Mouse (Mus musculus) lung, embryonic 14.5 days (tissue): ENCODE data around the gene Mcam. TPM values are rescaled to one million over a fixed set of nuclear protein-coding genes. Genes with fewer than 3 reads are reported as not detected.

Source experiments
- ATAC-seq: fragments of 200-750 bp; cut with Nextera tagmentation; 2 replicates; pipeline ENCODE4 v1.8.0; 2017; ENCODE audit warnings: mild to moderate bottlenecking, moderate TSS enrichment, moderate library complexity; ENCODE audit not compliant: insufficient read depth
- DNase-seq: peaks from one replicate; pipeline ENCODE4 v3.0.0-alpha.2; 2015
- H3K27ac ChIP-seq: fragments of 300-500 bp; sonication (generic); 2 replicates; pipeline ENCODE4 v1.5.1; 2014; ENCODE audit warnings: low read depth, mild to moderate bottlenecking, moderate library complexity
- H3K27me3 ChIP-seq: fragments of 300-500 bp; sonication (generic); 2 replicates; pipeline ENCODE4 v1.6.1; 2014; ENCODE audit warnings: low read length, control low read depth; ENCODE audit not compliant: insufficient read depth
- H3K36me3 ChIP-seq: fragments of 300-500 bp; sonication (generic); 2 replicates; pipeline ENCODE4 v1.6.1; 2014; ENCODE audit warnings: control low read depth; ENCODE audit not compliant: insufficient read depth
- H3K4me1 ChIP-seq: fragments of 300-500 bp; sonication (generic); 2 replicates; pipeline ENCODE4 v1.6.1; 2014; ENCODE audit warnings: antibody characterized with exemption, control low read depth; ENCODE audit not compliant: insufficient read depth
- H3K4me2 ChIP-seq: fragments of 300-500 bp; sonication (generic); 2 replicates; pipeline ENCODE4 v1.6.1; 2014; ENCODE audit warnings: mild to moderate bottlenecking
- H3K4me3 ChIP-seq: fragments of 300-500 bp; sonication (generic); 2 replicates; pipeline ENCODE4 v1.5.1; 2014; ENCODE audit warnings: low read depth, low read length
- H3K9ac ChIP-seq: fragments of 300-500 bp; sonication (generic); 2 replicates; pipeline ENCODE4 v1.6.1; 2014
- H3K9me3 ChIP-seq: fragments of 300-500 bp; sonication (generic); 2 replicates; pipeline ENCODE4 v1.6.1; 2016; ENCODE audit warnings: low read depth, low read length, control low read depth
- CTCF ChIP-seq: IDR thresholded peaks from 2 replicates; pipeline ENCODE4 v1.5.1; 2016; ENCODE audit warnings: antibody characterized with exemption, low read depth
- WGBS: fragments of 180-500 bp; shearing (Covaris S2); extraction: QIAGEN DNeasy Blood & Tissue Kit; methylation state at CpG from one replicate; pipeline ENCODE4 v1.1.7; 2014; 5-methylcytosine and 5-hydroxymethylcytosine counted together
- polyA plus RNA-seq: library from polyadenylated mRNA; unstranded; fragments of >200 nt; fragmentation: Nextera tagmentation; extraction: Ambion mirVana; gene quantifications from 2 replicates; pipeline ENCODE4 v1.2.1, GENCODE M21; 2014

The Mcam gene
- polyA plus RNA-seq, 1 experiment from 2014 or later: 84.9 TPM

DNA sequence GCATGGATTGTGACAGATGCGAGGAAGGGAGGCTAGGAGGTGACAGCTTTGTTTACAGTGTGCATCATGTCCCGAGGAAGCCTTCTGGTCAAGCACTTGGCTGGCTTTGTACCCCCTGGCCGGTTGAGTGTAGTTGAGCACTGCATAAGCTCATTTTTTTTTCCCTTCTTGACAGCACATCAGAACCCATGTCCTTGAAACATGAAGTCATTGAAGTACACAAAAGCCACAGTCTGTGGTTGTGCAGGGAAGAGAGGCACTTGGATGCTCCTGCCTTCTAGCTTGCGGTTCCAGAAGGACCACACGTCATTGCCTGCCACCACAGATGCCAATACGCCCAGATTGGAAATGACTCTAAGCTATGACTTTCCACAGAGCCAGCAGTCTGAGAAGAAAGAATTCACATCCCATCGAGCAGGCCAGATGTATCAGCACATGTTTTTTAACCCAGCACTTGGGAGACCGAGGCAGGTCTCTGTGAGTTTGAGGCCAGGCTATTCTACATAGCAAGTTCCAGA, 14.3 kb upstream of the Mcam start:
- no peak for DNase-seq
- ATAC-seq: no peak
- TF ChIP-seq CTCF: no peak
- 58% methylated on average over 8 of the region's 8 CpGs for WGBS
- Histone ChIP-seq H3K36me3 (no peaks in the 10 kb centered on the region), H3K9ac (no peak overlapping the region), H3K4me2 (no peak overlapping the region), H3K27me3 (no peaks in the 10 kb centered on the region), H3K9me3 (no peaks in the 10 kb centered on the region), H3K27ac (no peak overlapping the region), H3K4me1 (no peaks in the 10 kb centered on the region), H3K4me3 (no peak overlapping the region)

DNA sequence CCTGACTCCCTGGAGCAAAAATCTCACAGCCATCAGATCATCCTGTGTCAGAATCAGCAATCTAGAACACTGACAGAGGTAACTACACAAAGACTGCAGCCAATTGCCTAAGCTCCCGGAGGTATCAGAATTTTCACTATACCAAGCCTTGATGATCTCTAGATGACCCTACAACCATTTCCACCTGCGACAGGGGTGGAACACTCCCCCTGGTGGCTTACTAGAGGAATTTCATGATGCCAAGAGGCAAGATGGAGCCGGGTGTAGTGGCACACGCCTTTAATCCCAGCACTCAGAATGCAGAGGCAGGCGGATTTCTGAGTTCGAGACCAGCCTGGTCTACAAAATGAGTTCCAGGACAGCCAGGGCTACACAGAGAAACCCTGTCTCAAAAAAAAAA, 10.0 kb upstream of the Mcam start:
- 69% methylated on average over 6 of the region's 6 CpGs for WGBS
- ATAC-seq: no peak
- no peaks in the 10 kb centered on the region for H3K9me3 ChIP-seq
- TF ChIP-seq CTCF: peak; percentile 60
- H3K27ac ChIP-seq: no peak overlapping the region
- no peak overlapping the region for H3K4me3 ChIP-seq
- 0 out of 2 replicates have a peak, but pooled peaks cover 5% of the 10 kb centered on the region for H3K4me1 ChIP-seq
- no peaks in the 10 kb centered on the region for H3K36me3 ChIP-seq
- no peak for DNase-seq
- H3K27me3 ChIP-seq: no peaks in the 10 kb centered on the region
- H3K9ac ChIP-seq: no peak overlapping the region
- no peak overlapping the region for H3K4me2 ChIP-seq

DNA sequence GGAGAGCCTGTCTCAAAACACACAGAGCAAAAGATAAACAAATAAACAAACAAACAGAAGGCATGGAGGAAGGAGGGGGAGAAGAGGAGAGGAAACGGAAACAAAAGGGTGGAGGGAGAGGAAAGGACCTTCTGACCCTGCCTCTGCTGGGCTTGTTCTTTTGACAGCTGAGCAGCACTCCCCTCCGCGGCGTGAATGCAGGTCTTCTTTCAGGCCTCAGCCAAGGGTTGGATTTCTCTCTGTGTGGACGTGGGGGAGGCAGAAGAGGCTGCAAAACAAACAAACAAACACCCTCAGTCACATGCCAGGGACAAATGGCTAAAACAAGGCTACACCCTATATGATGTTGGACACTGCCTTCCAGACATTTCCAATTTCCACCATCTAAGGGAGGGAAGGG, 9.2 kb upstream of the Mcam start:
- H3K4me3 ChIP-seq: no peak overlapping the region
- DNase-seq (no peak), ATAC-seq (no peak)
- H3K9ac ChIP-seq: 0 out of 2 replicates have a peak overlapping the region, but pooled peaks have one; percentile 20
- no peaks in the 10 kb centered on the region for H3K36me3 ChIP-seq
- H3K4me2 ChIP-seq: no peak overlapping the region
- TF ChIP-seq CTCF: no peak
- H3K27me3 ChIP-seq: no peaks in the 10 kb centered on the region
- H3K9me3 ChIP-seq: no peaks in the 10 kb centered on the region
- WGBS: 34% methylated on average over 5 of the region's 5 CpGs
- H3K4me1 ChIP-seq: 0 out of 2 replicates have a peak, but pooled peaks cover 9% of the 10 kb centered on the region
- no peak overlapping the region for H3K27ac ChIP-seq

GRCm38 (mm10) chr9:44125546-44126428, 8.5 kb upstream of the Mcam start:
- ATAC-seq: peak; percentile 7; the same call in 1 of the 2 replicates
- no peak overlapping the region for H3K4me3 ChIP-seq

DNA sequence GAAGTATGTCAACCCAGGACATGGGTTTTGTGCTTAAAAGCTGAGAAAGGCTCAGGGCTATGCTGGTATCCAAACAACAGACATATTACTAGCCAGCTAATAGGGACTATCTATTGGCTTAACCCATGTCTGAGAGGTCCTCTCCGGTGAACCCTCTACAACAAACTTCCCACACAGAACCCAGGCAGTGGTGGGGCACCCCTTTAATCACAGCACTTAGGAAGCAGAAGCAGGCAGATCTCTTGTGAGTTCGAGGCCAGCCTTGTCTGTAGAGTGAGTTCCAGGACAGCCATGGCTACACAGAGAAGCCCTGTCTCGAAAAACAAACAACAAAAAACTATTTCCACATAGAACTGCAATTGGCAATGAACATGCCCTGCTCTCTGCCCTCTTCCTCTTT, 7.5 kb upstream of the Mcam start:
- 76% methylated on average over 3 of the region's 3 CpGs for WGBS
- Histone ChIP-seq H3K9ac (no peak overlapping the region), H3K4me1 (peaks cover 11% of the 10 kb centered on the region; the same call in 1 of the 2 replicates), H3K36me3 (no peaks in the 10 kb centered on the region), H3K27me3 (no peaks in the 10 kb centered on the region), H3K4me3 (no peak overlapping the region), H3K9me3 (no peaks in the 10 kb centered on the region), H3K27ac (no peak overlapping the region; the same call in 1 of the 2 replicates), H3K4me2 (no peak overlapping the region)
- no peak for TF ChIP-seq CTCF
- DNase-seq: no peak
- ATAC-seq: no peak

More at GRCm38 (mm10) chr9:44125546-44126428, 8.5 kb upstream of the Mcam start:
- DNase-seq: peak; percentile 97
- Histone ChIP-seq H3K36me3 (no peaks in the 10 kb centered on the region), H3K4me1 (0 out of 2 replicates have a peak, but pooled peaks cover 11% of the 10 kb centered on the region), H3K27ac (peak overlapping the region; percentile 26; the same call in 1 of the 2 replicates), H3K27me3 (no peaks in the 10 kb centered on the region), H3K4me2 (peak overlapping the region; percentile 6; the same call in 1 of the 2 replicates), H3K9ac (no peak overlapping the region), H3K9me3 (no peaks in the 10 kb centered on the region)
- peak; percentile 90 for TF ChIP-seq CTCF
- WGBS: 24% methylated on average over 18 of the region's 18 CpGs

DNA sequence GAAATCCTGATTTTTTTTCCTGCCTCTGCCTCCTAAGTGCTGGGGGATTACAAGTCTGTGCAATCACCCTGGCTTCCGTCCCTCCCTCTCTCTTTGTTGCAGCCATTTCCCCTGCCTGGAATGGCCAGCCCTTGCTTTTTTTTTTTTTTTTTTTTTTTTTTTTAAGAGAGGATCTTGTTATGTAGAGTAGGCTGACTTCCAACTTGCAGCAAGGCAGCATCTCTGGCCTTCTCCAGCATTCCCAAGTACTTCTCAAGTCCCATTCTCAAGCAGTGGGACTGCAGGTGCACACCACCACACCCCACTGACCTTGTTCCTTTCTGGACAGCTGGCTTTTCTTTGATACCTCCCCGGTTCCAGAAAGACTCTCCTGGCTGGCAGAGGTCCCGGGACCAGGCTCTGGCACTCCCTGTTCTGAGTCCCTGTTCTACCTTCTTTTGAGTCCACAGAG, 6.9 kb upstream of the Mcam start:
- Histone ChIP-seq H3K9ac (no peak overlapping the region), H3K4me2 (no peak overlapping the region), H3K4me3 (no peak overlapping the region), H3K4me1 (peaks cover 11% of the 10 kb centered on the region; the same call in 1 of the 2 replicates), H3K36me3 (no peaks in the 10 kb centered on the region), H3K9me3 (no peaks in the 10 kb centered on the region), H3K27me3 (no peaks in the 10 kb centered on the region), H3K27ac (no peak overlapping the region)
- no peak for ATAC-seq
- TF ChIP-seq CTCF: no peak
- 47% methylated on average over 3 of the region's 3 CpGs for WGBS
- no peak for DNase-seq

- Histone ChIP-seq H3K9me3 (no peaks in the 10 kb centered on the region), H3K27me3 (peaks cover 8% of the 10 kb centered on the region), H3K9ac (peak overlapping the region; percentile 61), H3K4me1 (peaks cover 12% of the 10 kb centered on the region; the same call in 1 of the 2 replicates), H3K4me2 (peak overlapping the region; percentile 83), H3K4me3 (peak overlapping the region; percentile 39), H3K36me3 (no peaks in the 10 kb centered on the region), H3K27ac (peak overlapping the region; percentile 92)
- ATAC-seq: peak; percentile 15; the same call in 1 of the 2 replicates
- no peak for TF ChIP-seq CTCF
- WGBS: 4% methylated on average over 9 of the region's 9 CpGs
- DNase-seq: peak; percentile 72
Measured at GRCm38 (mm10) chr9:44129633-44130032, 4.6 kb upstream of the Mcam start.
